Mouse (Mus musculus) C2C12 (cell line): ENCODE measurements around the gene Kcnj9. TPM values are rescaled to one million over a fixed set of nuclear protein-coding genes. Genes with fewer than 3 reads are reported as not detected.

ENCODE experiments used
- H3K27me3 ChIP-seq: one replicate; pipeline ENCODE4 v1.6.1; 2011; ENCODE audit not compliant: control insufficient read depth, insufficient read depth, insufficient read length
- H3K36me3 ChIP-seq: one replicate; pipeline ENCODE4 v1.6.1; 2011; ENCODE audit not compliant: control insufficient read depth, insufficient read depth
- H3K4me3 ChIP-seq: one replicate; pipeline ENCODE4 v1.5.1; 2011; ENCODE audit warnings: mild to moderate bottlenecking, control low read depth; ENCODE audit not compliant: poor library complexity, insufficient read depth, severe bottlenecking
- H3K79me2 ChIP-seq: one replicate; pipeline ENCODE4 v1.6.1; 2011; ENCODE audit not compliant: control insufficient read depth, insufficient read depth
- H3K79me3 ChIP-seq: one replicate; pipeline ENCODE4 v1.6.1; 2011; ENCODE audit warnings: low read depth, control low read depth
- H3ac ChIP-seq: one replicate; pipeline ENCODE3; 2011; ENCODE audit warnings: low read depth; ENCODE audit not compliant: control insufficient read depth, insufficient read length
- CEBPB ChIP-seq: IDR thresholded peaks from one replicate; pipeline ENCODE4 v1.6.1; 2011; ENCODE audit warnings: low read depth, mild to moderate bottlenecking, control low read depth, moderate library complexity
- CTCF ChIP-seq: IDR thresholded peaks from one replicate; pipeline ENCODE4 v1.5.1; 2011; ENCODE audit not compliant: control insufficient read depth, insufficient read depth, insufficient read length
- FOSL1 ChIP-seq: IDR thresholded peaks from one replicate; pipeline ENCODE4 v1.8.0; 2011; ENCODE audit warnings: mild to moderate bottlenecking, low read length; ENCODE audit not compliant: poor library complexity, insufficient read depth, severe bottlenecking
- MAX ChIP-seq: IDR thresholded peaks from one replicate; pipeline ENCODE4 v1.6.1; 2011; ENCODE audit warnings: mild to moderate bottlenecking, control low read depth
- MYOD1 ChIP-seq: IDR thresholded peaks from one replicate; pipeline ENCODE4 v1.6.1; 2011; ENCODE audit warnings: low read depth; ENCODE audit not compliant: control insufficient read depth, insufficient read length
- MYOG ChIP-seq: IDR thresholded peaks from one replicate; pipeline ENCODE4 v1.6.1; 2011; ENCODE audit not compliant: control insufficient read depth, insufficient read length; ENCODE audit errors: extremely low read depth
- USF1 ChIP-seq: IDR thresholded peaks from one replicate; pipeline ENCODE4 v1.6.1; 2011; ENCODE audit warnings: low read depth, mild to moderate bottlenecking, control low read depth, moderate library complexity
- polyA plus RNA-seq: library from polyadenylated mRNA; unstranded; fragments of >200 nt; fragmentation: generic; extraction: Trizol; gene quantifications from one replicate; pipeline ENCODE4 v1.2.1, GENCODE M21; 2012; ENCODE audit warnings: missing spikeins

Kcnj9 gene
- polyA plus RNA-seq, 1 experiment = 0.06 TPM

GRCm38 (mm10) chr1:172340729-172341321 lies 11.7 kb upstream of the Kcnj9 start, which contains the start of gene Kcnj10:
TSS of gene Kcnj10 (plus strand) at chr1:172341210.
- H3ac ChIP-seq = no peak within 1 kb of the TSS
- H3K4me3 ChIP-seq = no peak within 1 kb of the TSS
- H3K27me3 ChIP-seq = peaks cover 56% of the 10 kb centered on the region
- H3K79me3 ChIP-seq = no peaks in the 10 kb centered on the region
- TF ChIP-seq MYOD1 (no peak), MAX (no peak)
- no peaks in the 10 kb centered on the region for H3K36me3 ChIP-seq
- H3K79me2 ChIP-seq = no peaks in the 10 kb centered on the region

- H3ac ChIP-seq = no peak overlapping the region
- H3K4me3 ChIP-seq = no peak overlapping the region
- H3K79me2 ChIP-seq = no peaks in the 10 kb centered on the region
- peaks cover 34% of the 10 kb centered on the region for H3K27me3 ChIP-seq
- no peak for TF ChIP-seq MAX
- no peak for TF ChIP-seq CEBPB
- H3K79me3 ChIP-seq = no peaks in the 10 kb centered on the region
- no peaks in the 10 kb centered on the region for H3K36me3 ChIP-seq
Observed at GRCm38 (mm10) chr1:172337411-172338185, 8.5 kb upstream of the Kcnj9 start.

GRCm38 (mm10) chr1:172335804-172336203 lies 6.7 kb upstream of the Kcnj9 start:
- Histone ChIP-seq H3K4me3 (no peak overlapping the region), H3K79me2 (no peaks in the 10 kb centered on the region), H3K36me3 (no peaks in the 10 kb centered on the region), H3K79me3 (no peaks in the 10 kb centered on the region), H3ac (no peak overlapping the region), H3K27me3 (peaks cover 30% of the 10 kb centered on the region)
- TF ChIP-seq FOSL1 (no peak), MAX (no peak), MYOD1 (no peak), USF1 (no peak), MYOG (no peak), CTCF (no peak), CEBPB (no peak)

- Histone ChIP-seq H3K79me3 (no peaks in the 10 kb centered on the region), H3K79me2 (no peaks in the 10 kb centered on the region), H3K27me3 (peaks cover 32% of the 10 kb centered on the region), H3K36me3 (no peaks in the 10 kb centered on the region), H3K4me3 (no peak overlapping the region), H3ac (no peak overlapping the region)
- TF ChIP-seq MYOD1 = no peak
- TF ChIP-seq CTCF = no peak
- no peak for TF ChIP-seq MYOG
- TF ChIP-seq FOSL1 = no peak
- no peak for TF ChIP-seq MAX
Observed at GRCm38 (mm10) chr1:172333512-172333911, 4.4 kb upstream of the Kcnj9 start.

- peaks cover 31% of the 10 kb centered on the region for H3K27me3 ChIP-seq
- no peaks in the 10 kb centered on the region for H3K36me3 ChIP-seq
- TF ChIP-seq MYOG (no peak), USF1 (no peak), MAX (no peak), FOSL1 (no peak)
- no peak overlapping the region for H3ac ChIP-seq
- H3K79me3 ChIP-seq = no peaks in the 10 kb centered on the region
- no peak overlapping the region for H3K4me3 ChIP-seq
- H3K79me2 ChIP-seq = no peaks in the 10 kb centered on the region
Observed at GRCm38 (mm10) chr1:172332925-172333324, 3.8 kb upstream of the Kcnj9 start.

GRCm38 (mm10) chr1:172331422-172331947 lies 2.4 kb upstream of the Kcnj9 start:
- Histone ChIP-seq H3K79me2 (no peaks in the 10 kb centered on the region), H3ac (no peak overlapping the region), H3K36me3 (no peaks in the 10 kb centered on the region), H3K79me3 (no peaks in the 10 kb centered on the region), H3K4me3 (no peak overlapping the region), H3K27me3 (peaks cover 29% of the 10 kb centered on the region)
- TF ChIP-seq CTCF (no peak), MYOG (no peak), MAX (no peak), CEBPB (no peak), USF1 (no peak), FOSL1 (no peak)
